Mouse (Mus musculus): ENCODE measurements around the gene Csrnp2.
"Not testable (repeated sequence)": the region's sequence is repeated elsewhere in the genome, so short reads cannot be mapped to it uniquely, and the experiment has no call there.

Gene Csrnp2

DNA sequence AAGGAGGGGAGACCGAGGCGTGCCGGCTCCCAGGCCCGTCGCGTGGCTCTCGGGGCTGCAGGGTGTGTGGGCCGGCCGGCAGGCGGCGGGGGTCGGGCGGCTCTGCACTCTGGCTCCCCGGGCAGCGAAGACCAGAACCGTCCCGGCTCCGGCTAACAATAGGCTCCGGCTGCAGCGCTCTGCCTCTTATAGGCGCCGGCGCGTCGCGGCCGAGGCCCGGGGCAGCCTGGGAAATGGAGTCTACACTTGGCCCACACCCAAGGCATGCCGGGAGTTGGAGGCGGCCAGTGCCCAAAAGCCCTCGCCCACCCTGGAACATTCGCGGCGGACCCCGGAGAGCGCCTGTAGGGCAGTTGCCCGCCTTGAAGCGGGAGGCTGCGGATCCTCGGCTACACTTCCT, at the start of gene Csrnp2:
Gene Csrnp2, minus strand, starts transcription at position 387 of the 400 bp plus-strand sequence.
- DNase-seq: peak; percentile 95

DNA sequence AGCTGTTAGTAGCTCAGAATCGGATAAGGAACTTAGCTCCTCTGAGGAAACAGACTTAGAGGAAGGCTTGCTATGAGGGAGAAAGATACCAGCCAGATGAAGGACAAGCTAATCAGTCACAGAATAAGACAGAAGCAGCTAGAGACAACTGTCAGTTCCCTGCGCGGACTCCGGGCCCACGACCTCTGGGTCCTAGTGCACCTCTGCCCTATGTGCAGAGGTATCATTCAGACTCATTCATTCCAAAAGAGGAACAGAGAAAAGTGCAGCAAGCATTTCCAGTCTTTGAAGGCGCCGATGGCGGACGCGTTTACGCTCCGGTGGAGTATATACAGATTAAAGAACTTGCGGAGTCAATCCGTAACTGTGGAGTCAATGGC, 48.4 kb upstream of the Csrnp2 start:
- DNase-seq: not testable (repeated sequence)

DNA sequence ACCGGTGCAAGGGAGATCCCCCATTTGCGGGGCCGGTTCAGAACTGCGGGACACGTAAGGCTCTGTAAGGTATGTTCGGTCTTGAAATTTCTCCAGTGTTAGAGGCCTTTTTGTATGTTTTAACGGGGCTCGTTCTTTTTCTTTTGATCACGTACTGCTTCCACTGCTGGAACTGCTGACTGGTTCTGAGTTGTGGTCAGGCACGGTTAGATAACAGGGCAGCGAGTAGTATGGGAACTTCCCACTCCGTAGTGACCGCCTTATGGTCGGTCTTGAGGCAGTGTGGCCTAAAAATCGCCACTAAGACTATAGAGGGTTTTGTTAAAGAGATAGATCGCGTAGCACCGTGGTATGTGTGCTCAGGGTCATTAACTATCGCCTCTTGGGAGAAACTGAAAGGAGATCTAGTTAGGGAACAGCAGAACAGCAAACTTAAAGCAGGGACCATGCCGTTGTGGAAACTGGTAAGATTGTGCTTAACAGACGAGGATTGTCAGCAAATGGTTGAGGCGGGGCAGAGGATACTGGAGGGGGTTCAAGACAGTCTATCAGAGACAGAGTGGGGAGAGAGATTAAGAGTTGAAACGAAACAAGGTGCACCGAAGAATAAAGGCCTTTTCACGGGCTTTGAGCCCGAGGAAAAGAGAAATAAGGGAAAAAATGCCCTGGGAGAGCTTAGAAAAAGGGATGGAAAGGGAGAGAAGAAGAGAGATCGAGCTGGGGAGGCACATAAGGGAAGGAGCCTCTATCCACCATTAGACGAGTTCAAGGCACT, 47.8 kb upstream of the Csrnp2 start:
- DNase-seq: not testable (repeated sequence)

DNA sequence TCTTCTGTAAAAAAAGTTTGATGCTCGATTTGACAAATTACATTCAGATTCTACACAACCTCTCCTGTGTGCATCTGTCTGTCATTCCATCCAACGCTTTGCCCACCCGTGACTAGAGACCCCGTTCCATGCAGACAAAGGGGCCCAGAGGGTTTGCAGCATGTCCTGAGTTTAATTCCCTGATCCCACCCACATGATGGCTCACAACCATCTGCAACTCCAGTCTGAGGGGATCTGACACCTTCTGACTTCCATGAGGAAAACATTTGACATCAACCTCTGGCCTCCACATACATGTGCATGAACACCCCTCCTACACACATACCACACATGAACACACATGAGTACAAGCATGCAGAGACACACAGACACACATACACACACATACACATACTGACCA, 46.1 kb upstream of the Csrnp2 start:
- DNase-seq: no peak

DNA sequence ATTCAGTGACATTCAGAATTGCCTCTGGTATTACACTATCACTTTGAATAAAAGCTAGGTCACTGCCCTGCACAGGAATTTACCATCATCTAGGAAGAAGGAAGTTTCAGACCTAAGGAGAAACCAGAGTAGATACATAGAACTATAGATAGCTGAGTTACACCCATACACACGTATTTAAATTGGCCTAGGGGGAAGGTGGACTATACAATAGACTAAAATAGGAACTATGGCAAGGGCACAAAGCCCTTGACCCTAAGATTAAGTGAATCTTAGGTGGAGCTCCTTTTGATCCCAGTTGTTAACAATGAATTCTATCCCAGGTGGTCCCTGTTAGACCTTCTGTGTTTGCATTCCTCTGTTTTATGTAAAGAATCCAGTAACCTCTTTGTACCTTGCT, 45.7 kb upstream of the Csrnp2 start:
- DNase-seq: not testable (repeated sequence)

DNA sequence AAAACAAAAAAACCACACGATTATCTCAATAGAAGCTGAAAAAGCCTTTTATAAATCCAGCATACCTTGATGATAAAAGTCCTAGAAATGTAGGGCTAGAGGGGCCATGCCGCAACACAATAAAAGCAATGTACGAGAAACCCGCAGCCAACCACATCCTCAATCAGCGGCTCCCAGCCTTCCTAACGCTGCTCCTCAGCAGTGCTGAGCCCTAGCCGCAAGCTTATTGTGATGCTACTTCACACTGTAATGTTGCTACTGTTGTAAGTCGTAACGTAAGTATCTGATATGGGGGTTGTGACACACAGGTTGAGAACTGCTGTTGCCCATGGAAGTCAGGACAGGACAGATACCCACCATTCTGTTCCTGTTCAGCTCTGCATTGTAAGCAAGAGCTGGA, 44.1 kb upstream of the Csrnp2 start:
- DNase-seq: no peak

DNA sequence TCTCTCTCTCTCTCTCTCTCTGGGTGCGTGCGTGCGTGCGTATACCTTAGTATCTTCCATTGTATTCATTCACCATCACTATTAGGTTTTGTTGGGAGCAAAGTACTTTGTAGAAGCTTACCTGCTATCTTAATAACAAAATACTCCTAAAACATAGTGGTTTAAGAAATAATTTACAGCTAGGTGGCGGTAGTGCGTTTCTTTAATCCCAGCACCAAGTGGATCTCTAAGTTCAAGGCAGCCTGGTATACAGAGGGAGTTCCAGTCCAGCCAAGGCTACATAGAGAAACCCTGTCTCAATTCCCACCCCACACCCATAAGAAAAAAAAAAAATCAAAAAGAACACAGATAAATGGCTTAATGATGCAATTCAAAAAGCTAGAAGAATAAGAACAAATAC, 42.6 kb upstream of the Csrnp2 start:
- peak; percentile 57 for DNase-seq

DNA sequence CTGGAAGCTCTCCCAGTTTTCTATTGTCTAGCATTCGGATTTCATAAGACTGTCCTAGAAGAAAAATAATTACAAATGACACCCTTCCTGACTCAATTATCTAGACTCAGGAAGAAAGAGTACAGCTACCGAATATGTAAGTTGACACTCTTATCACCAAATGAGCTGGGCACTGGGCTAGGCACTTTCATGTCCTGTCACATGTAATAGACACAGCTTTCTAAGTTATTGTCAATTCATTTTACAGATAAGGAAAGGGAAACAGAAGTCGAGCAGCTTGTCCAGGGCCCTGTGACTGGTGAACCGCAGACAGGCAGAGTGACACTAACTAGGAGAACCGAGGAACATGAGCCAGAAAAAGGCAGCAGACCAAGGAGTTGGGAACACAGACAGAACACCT, 32.6 kb upstream of the Csrnp2 start:
- DNase-seq: no peak

DNA sequence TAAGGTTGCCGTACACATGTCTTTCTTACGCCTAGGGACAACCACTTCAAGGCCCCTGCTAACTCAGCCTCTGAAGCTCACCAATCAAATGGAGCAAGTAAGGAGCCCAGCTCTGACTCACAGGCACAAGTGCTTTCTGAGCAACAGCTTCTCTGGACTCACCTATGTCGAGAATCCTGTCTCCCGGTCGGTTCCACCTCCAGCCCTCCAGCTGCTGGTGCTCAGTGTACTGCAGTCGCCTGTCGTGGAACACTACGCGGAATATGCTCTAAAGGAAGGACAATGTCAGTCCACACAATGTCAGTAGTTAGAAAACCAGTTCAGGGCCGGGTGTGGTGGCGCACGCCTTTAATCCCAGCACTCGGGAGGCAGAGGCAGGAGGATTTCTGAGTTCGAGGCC, 30.1 kb upstream of the Csrnp2 start:
- DNase-seq: no peak

DNA sequence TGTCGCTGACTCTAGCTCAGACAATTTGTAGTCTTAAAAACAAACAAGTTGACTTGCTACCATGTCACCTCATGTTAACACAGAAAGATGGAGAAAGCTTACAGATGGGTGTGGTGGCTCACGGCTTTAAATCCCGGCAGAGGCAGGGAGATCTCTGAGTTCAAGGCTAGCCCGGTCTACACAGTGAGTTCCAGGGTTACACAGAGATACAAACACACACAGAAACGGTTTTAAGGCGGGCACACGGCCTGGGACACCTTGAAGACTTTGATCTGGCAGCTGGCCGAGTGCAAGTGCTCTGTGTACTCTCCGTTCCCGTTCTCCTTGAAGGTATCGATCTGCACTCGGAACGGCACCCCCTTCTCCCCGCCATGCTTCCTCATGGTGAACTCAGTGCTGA, 25.0 kb upstream of the Csrnp2 start:
- no peak for DNase-seq

DNA sequence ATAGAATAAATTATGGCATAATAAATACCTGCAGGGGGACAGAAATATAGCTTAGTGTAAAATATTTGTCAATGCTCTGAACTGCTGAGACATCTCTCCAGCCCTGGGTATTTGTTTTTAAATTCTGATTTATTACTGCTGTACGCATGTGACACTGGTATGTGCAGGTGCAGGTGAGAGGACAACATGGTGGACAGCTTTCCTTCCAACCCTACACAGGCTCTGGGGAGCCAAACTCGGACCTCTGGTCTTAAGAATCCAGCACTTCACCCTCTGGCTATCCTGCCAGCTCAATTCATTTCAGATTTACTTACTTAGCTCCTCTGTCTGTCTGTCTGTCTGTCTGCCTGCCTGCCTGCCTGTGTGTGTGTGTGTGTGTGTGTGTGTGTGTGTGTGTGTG, 19.8 kb upstream of the Csrnp2 start:
- DNase-seq: no peak

DNA sequence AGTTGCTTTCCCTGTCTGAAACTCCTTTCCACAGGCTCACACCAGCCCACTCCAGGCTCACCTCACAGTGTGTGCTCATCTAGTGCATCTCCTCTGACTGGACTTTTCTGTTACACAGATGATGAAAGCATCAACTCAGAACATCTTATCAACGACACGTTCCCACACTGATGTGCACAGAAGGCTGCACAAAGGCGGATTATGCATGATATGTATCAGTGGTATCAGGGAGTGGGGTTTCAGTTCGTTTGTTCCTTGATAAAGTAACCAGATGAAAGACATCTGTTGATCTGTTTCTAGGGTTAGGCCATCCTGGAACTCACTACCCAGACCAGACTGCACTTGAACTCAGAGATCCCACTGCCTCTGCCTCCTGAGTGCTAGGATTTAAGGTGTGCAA, 18.1 kb upstream of the Csrnp2 start:
- no peak for DNase-seq

DNA sequence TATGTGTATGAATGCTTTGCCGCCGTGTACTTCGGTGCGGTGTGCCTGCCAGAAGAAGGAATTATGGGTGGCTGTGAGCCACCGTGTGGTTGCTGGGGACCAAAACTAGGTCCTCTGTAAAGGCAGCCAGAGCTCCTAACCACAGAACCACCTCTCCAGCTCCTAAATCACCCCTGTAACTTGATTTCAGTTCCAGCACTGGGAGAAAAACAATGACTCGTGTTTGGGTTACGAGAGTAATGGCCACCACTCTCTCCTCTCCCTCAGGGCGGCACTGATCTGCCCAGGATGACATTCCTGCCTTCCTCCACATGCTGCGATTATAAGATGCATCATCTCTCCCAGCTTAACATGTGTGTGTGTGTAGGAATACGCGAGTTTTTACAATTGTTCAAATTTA, 14.8 kb upstream of the Csrnp2 start:
- DNase-seq: no peak

DNA sequence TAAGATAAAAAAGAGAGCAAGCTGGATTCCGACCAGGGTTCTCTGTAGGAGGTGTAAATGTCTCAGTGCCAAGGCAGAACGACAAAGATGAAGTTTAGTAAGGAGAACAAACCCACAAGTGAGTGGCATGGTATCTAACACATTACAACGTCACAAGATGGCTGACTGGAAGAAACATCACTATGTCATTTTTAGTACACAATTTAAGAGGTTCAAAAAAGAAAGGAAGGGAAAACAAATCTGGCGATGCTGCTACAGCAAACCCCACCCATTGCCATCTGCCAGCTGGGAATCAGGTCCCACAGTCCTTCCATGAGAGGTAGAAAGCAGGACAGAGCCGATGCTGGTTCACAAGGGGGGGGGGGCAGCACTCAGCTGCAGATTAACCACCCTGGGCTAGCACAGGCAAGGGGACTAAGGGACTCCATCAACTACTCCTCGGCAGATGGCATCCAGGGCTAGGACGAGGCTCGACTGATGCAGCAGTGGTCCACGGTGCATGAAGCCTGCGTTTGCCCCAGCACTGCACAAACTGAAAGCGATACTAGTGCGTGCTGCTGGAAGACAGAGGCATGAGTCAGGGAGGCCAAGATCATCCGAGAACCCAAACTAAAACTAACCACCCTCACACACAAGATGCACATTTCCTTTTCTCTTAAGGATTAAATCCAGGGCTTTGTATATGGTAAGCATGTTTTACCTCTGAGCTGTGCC, 13.3 kb upstream of the Csrnp2 start:
- no peak for DNase-seq

DNA sequence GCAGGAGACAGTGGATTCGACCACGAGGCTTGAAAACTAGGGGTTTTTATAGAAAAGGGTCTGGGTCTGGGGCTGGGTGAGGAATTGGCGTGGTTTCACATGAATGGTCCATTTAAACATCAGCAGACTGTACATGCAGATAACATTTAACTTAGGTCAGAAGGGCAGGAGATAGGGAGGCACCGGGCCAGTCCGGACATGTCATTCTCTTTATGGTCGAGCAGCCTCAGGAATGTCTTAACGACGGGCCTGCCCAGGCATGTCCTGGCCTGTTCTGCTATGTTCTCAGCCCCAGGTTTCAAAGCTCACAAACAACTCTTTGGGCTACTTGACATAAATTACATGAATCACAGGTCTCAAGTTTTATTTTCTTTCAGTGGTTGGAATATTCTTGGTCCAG, 4.2 kb upstream of the Csrnp2 start:
- not testable (repeated sequence) for DNase-seq

DNA sequence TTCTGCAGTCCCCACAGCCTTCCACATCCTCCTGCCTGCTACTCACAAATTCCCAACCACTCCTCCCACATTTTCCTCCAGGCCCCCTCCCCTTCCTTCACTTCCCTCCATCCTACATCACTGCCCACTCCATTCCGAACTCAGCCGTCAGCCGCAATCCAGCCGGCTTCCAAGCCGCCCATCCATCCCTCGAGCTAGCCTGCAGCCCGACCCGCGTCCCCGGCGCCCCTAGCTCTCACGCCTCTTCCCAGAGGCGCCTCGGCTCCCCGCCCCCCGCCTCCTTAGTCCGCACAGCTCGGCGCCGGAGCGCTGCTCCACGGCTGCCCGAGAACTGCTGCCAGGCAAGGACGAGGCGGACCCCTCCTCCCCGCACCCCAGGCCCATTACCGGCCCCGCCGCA, 641 bp downstream of the Csrnp2 start:
- DNase-seq: no peak

DNA sequence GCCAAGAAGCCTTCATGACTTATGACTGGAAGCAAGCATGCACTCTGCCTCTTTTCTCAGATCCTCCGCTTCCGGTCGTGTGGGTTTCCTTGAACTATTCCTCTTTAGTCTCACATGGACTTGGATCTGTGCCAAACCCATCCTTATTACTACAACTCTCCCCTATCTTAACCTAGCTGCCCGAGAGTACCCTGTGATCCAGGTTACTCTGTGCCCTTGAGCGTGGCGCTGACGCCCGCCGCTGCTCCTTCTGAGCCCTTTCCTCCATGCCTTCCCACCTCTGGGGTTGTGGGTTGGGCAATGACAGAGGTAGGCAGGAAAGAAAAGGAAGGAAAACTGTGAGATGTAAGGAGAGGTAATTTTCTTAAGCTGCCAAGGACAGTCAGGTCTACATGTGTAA, 3.3 kb downstream of the Csrnp2 start:
- no peak for DNase-seq

DNA sequence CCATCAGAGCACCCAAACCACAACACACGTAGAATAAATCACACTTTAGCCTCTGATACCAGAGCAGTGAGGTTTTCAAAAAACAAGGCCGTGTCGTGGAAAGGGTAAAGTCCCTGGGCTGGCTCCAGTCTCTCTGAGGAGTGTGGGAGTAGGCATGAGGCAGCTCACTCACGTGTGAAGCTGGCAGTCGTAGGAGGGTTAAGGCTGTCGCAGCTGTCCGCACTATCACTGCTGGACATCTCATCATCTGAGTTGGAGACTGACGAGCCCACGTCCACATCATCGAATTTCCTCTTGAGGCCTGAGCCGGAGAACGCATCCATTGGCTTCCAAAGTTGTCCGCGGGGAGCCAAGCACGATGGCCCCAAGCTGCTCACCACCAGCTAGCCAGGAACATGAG, 6.0 kb downstream of the Csrnp2 start:
- DNase-seq: no peak

DNA sequence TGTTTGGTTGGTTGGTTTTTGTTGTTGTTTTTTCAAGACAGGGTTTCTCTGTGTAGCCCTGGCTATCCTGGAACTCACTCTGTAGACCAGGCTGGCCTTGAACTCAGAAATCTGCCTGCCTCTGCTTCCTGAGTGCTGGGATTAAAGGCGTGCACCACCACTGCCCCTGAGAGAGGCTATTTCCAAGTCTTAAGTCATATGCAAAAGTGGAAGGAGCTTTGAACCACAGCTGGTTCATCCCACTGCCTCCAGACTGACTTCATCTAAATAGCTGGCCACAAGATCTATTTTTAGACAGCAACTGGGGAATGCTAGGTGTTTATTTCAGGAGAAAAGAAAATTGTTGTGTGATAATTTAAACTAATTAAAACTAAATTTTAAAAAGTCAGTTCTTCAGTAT, 7.0 kb downstream of the Csrnp2 start:
- not testable (repeated sequence) for DNase-seq

DNA sequence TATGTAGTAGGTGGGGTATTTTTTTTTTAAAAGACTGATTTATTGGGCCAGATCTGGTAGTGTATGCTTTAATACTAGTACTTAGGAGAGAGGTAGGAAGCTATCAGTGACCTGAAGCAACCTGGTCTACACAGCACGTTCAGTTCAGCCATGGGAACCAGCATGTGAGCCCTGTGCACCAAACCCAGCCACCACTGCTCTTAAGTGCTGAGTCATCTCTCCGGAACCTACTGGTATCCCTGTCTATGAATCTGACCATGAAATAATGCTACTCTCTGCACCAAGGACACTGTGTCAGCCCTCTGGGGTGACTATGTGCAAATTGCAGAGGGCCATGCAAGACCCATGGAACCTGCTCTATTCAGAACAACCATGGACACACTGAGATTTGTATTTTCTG, 8.2 kb downstream of the Csrnp2 start:
- DNase-seq: no peak

DNA sequence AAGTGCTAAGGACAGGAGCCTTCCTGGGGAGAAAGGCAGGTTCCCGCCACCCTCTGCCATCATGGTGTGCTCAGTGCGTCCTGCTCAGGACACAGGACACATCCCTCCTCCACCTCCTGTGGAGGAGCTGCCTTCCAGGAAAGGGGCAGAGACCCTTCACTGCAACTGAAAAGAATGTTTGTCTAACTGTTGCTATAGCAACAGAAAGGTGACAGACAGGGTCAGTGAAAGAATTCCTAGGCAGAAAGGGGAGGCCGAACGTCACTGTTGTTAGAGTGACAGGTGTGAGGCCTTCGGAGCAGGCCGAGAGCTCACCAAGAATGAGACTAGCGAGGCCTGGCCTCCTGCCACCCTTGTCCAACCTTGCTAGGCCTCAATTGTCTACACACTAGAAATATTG, 8.8 kb downstream of the Csrnp2 start:
- DNase-seq: no peak

DNA sequence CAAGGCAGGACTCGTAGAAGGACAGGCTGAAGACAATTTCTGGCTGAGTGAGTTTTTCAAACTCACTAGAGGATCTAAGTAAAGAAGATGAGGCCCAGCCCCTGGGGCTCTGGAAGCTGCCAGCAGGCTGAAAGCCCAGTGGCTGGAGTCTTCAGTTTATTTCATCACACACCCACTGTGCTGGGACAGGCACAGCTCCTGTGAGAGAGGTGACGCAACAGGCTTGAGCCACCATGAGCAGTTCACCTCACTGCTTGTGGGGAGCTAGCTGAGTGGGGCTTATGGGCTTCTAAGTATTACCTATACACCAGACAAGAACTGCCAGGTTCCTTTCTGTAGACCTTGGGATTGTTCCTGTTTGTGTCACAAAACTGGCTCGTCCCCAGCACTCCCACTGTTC, 9.7 kb downstream of the Csrnp2 start:
- DNase-seq: no peak

DNA sequence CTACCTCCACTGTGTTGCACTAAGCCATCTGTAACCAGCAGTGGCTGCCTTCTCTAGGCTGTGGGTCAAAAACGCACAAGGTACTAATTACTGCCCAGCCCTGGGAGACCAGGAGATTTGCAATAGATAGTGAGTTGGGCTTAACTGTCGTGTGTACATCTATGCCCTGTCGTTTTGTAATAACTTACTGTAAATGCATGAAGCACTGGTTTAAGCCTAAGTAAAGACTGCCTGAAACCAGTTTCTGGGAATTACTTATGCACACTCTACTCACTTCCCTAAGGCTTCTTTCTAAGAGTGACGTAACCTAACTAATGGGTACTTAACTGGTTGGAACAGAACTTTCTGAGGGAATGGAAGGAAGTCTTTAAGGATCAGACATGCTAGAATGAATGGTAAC, 16.4 kb downstream of the Csrnp2 start:
- no peak for DNase-seq

DNA sequence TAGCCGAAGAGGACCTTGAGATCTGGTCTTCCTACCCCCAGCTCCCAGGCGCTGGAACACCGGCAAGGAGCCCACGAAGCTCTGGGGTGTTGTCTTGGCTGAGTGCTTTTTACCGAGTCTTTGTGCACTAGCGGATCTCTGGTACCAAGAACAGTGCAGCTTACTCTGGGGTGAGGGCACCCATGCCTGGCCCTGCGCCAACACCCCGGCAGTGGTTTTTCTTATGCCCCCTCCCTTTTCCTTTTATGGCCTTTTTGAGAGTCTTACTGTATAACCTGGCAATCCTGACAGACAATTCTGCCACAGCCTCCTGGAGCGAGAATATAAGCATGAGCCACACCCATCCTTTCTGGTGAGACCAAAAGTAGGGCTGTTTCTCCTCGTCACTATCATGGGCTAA, 16.9 kb downstream of the Csrnp2 start:
- DNase-seq: no peak
